Mouse (Mus musculus) heart, postnatal 0 days (tissue): ENCODE results near the gene Cfdp1. TPM values are rescaled to one million over a fixed set of nuclear protein-coding genes. Genes with fewer than 3 reads are reported as not detected.

ENCODE experiments used
- ATAC-seq: fragments of 200-750 bp; cut with Nextera tagmentation; 2 replicates; pipeline ENCODE4 v1.8.0; 2017; ENCODE audit warnings: low read depth, moderate number of reproducible peaks, moderate library complexity; ENCODE audit not compliant: insufficient read depth
- DNase-seq: peaks from one replicate; pipeline ENCODE4 v3.0.0-alpha.2; 2016; ENCODE audit warnings: low spot score
- H3K27ac ChIP-seq: fragments of 300-500 bp; sonication (generic); 2 replicates; pipeline ENCODE4 v1.5.1; 2014; ENCODE audit warnings: low read depth, mild to moderate bottlenecking
- H3K27me3 ChIP-seq: fragments of 300-500 bp; sonication (generic); 2 replicates; pipeline ENCODE4 v1.6.1; 2014; ENCODE audit warnings: low read length, mixed read lengths; ENCODE audit not compliant: control insufficient read depth, insufficient read depth
- H3K36me3 ChIP-seq: fragments of 300-500 bp; sonication (generic); replicated peaks from 2 replicates; pipeline ENCODE4 v1.6.1; 2014; ENCODE audit warnings: low read length, mixed read lengths; ENCODE audit not compliant: control insufficient read depth, insufficient read depth
- H3K4me1 ChIP-seq: fragments of 300-500 bp; sonication (generic); 2 replicates; pipeline ENCODE4 v1.6.1; 2014; ENCODE audit warnings: antibody characterized with exemption; ENCODE audit not compliant: control insufficient read depth, insufficient read depth
- H3K4me2 ChIP-seq: fragments of 300-500 bp; sonication (generic); 2 replicates; pipeline ENCODE4 v1.6.1; 2014; ENCODE audit warnings: low read depth, mild to moderate bottlenecking, low read length, moderate library complexity
- H3K4me3 ChIP-seq: fragments of 300-500 bp; sonication (generic); 2 replicates; pipeline ENCODE4 v1.5.1; 2014; ENCODE audit warnings: low read depth, low read length
- H3K9ac ChIP-seq: fragments of 300-500 bp; sonication (generic); replicated peaks from 2 replicates; pipeline ENCODE4 v1.6.1; 2014; ENCODE audit warnings: low read depth, low read length, mixed read lengths
- H3K9me3 ChIP-seq: fragments of 300-500 bp; sonication (generic); replicated peaks from 2 replicates; pipeline ENCODE4 v1.6.1; 2016; ENCODE audit warnings: low read length; ENCODE audit not compliant: control insufficient read depth
- CTCF ChIP-seq: IDR thresholded peaks from 2 replicates; pipeline ENCODE4 v1.5.1; 2016; ENCODE audit warnings: antibody characterized with exemption, control low read depth, low read depth
- EP300 ChIP-seq: IDR thresholded peaks from 2 replicates; pipeline ENCODE4 v1.6.1; 2016; ENCODE audit warnings: antibody characterized with exemption, low read depth
- WGBS: fragments of 180-500 bp; shearing (Covaris S2); extraction: QIAGEN DNeasy Blood & Tissue Kit; methylation state at CpG from one replicate; pipeline ENCODE4 v1.1.7; 2014; 5-methylcytosine and 5-hydroxymethylcytosine counted together
- polyA plus RNA-seq: library from polyadenylated mRNA; unstranded; fragments of >200 nt; fragmentation: Nextera tagmentation; extraction: Ambion mirVana; gene quantifications from 2 replicates; pipeline ENCODE4 v1.2.1, GENCODE M21; 2015
- total RNA-seq: library from RNA; depleted of rRNA; stranded (reverse); fragments of >200 nt; gene quantifications from 2 replicates; pipeline ENCODE4 v1.2.3, GENCODE M21; 2014; ENCODE audit warnings: low replicate concordance

Gene Cfdp1
- total and polyA plus RNA-seq, 2 experiments from 2014 or later = 16.1 to 85.4 TPM

GRCm38 (mm10) chr8:111733581-111734243, 120.4 kb downstream of the Cfdp1 start:
- Histone ChIP-seq H3K9me3 (no peaks in the 10 kb centered on the region), H3K27me3 (no peaks in the 10 kb centered on the region), H3K27ac (peak overlapping the region; percentile 96), H3K36me3 (no peaks in the 10 kb centered on the region), H3K9ac (0 out of 2 replicates have a peak overlapping the region, but pooled peaks have one; percentile 88), H3K4me2 (0 out of 2 replicates have a peak overlapping the region, but pooled peaks have one; percentile 20), H3K4me1 (peaks cover 71% of the 10 kb centered on the region), H3K4me3 (no peak overlapping the region)
- ATAC-seq = no peak
- WGBS = 16% methylated on average over 5 of the region's 5 CpGs
- TF ChIP-seq EP300 = no peak
- TF ChIP-seq CTCF = no peak
- no peak for DNase-seq

GRCm38 (mm10) chr8:111732406-111733085, 121.5 kb downstream of the Cfdp1 start:
- ATAC-seq = no peak
- Histone ChIP-seq H3K9ac (peak overlapping the region; percentile 88; the same call in 1 of the 2 replicates), H3K9me3 (no peaks in the 10 kb centered on the region), H3K4me2 (peak overlapping the region; percentile 92), H3K4me3 (peak overlapping the region; percentile 88), H3K36me3 (no peaks in the 10 kb centered on the region), H3K4me1 (peaks cover 83% of the 10 kb centered on the region), H3K27me3 (no peaks in the 10 kb centered on the region), H3K27ac (peak overlapping the region; percentile 96)
- TF ChIP-seq EP300 (no peak), CTCF (no peak)
- 17% methylated on average over 10 of the region's 10 CpGs for WGBS
- DNase-seq = no peak

GRCm38 (mm10) chr8:111732004-111732403, 122.1 kb downstream of the Cfdp1 start:
- DNase-seq (peak; percentile 96), ATAC-seq (peak; percentile 89)
- no peaks in the 10 kb centered on the region for H3K36me3 ChIP-seq
- H3K27me3 ChIP-seq = no peaks in the 10 kb centered on the region
- H3K4me1 ChIP-seq = peaks cover 88% of the 10 kb centered on the region
- peak overlapping the region; percentile 88 for H3K9ac ChIP-seq
- no peaks in the 10 kb centered on the region for H3K9me3 ChIP-seq
- H3K27ac ChIP-seq = peak overlapping the region; percentile 96
- WGBS = 1% methylated on average over 20 of the region's 41 CpGs
- H3K4me3 ChIP-seq = peak overlapping the region; percentile 88
- TF ChIP-seq CTCF (no peak), EP300 (no peak)
- H3K4me2 ChIP-seq = peak overlapping the region; percentile 92

- under 1% methylated on average over 36 of the region's 39 CpGs for WGBS
- Histone ChIP-seq H3K4me2 (peak overlapping the region; percentile 92), H3K27me3 (no peaks in the 10 kb centered on the region), H3K4me3 (peak overlapping the region; percentile 88), H3K36me3 (no peaks in the 10 kb centered on the region), H3K4me1 (peaks cover 91% of the 10 kb centered on the region), H3K9me3 (no peaks in the 10 kb centered on the region), H3K9ac (peak overlapping the region; percentile 88), H3K27ac (peak overlapping the region; percentile 96)
- DNase-seq (no peak), ATAC-seq (peak; percentile 16)
- no peak for TF ChIP-seq CTCF
- no peak for TF ChIP-seq EP300
These were observed 122.7 kb downstream of the Cfdp1 start for GRCm38 (mm10) chr8:111731231-111731977.

GRCm38 (mm10) chr8:111729233-111730170, 124.6 kb downstream of the Cfdp1 start:
- Histone ChIP-seq H3K4me2 (peak overlapping the region; percentile 92), H3K27me3 (no peaks in the 10 kb centered on the region), H3K9ac (peak overlapping the region; percentile 88), H3K9me3 (no peaks in the 10 kb centered on the region), H3K27ac (peak overlapping the region; percentile 96), H3K4me3 (peak overlapping the region; percentile 88), H3K4me1 (peaks cover 88% of the 10 kb centered on the region), H3K36me3 (no peaks in the 10 kb centered on the region)
- TF ChIP-seq CTCF = no peak
- TF ChIP-seq EP300 = no peak
- ATAC-seq = no peak; the same call in 1 of the 2 replicates
- DNase-seq = peak; percentile 63
- WGBS = 12% methylated on average over 7 of the region's 7 CpGs
